Mouse (Mus musculus) T-cell, adult 66 days (primary cell): ENCODE data around the gene Dync1li2. TPM values are rescaled to one million over a fixed set of nuclear protein-coding genes. Genes with fewer than 3 reads are reported as not detected.

ENCODE experiments used
- total RNA-seq, 2 experiments: library from RNA; stranded (reverse); gene quantifications; 3 replicates in 1 of 2; 4 replicates in 1 of 2; pipeline ENCODE4 v1.2.4; 2023

Dync1li2 gene
- total RNA-seq, result 10 to 100 TPM; 78.1 to 79.6 TPM

GRCm38 (mm10) chr8:104442299-104443124 is at the start of gene Dync1li2:
TSS of gene Dync1li2 (minus strand) at chr8:104443047.

GRCm38 (mm10) chr8:104395703-104396357 is 47.0 kb downstream of the Dync1li2 start, which contains the start of gene Cmtm4:
TSS of gene Cmtm4 (minus strand) at chr8:104395807.

Other genes starting within 250 kb of the Dync1li2 start
- gene Tk2, start 194.5 kb downstream of the Dync1li2 start, total RNA-seq, result 10 to 100 TPM; 55.4 to 56.7 TPM
- 10 to 100 TPM; 52.9 to 58.0 TPM for gene Cklf, start 192.2 kb downstream of the Dync1li2 start, total RNA-seq
- not detected for gene Cmtm2a, start 149.9 kb downstream of the Dync1li2 start, total RNA-seq
- not detected for gene Gm45711, start 133.0 kb downstream of the Dync1li2 start, total RNA-seq
- not detected for gene Cmtm1, start 132.9 kb downstream of the Dync1li2 start, total RNA-seq
- not detected for gene Gm11020, start 121.5 kb downstream of the Dync1li2 start, total RNA-seq
- not detected for gene Cmtm2b, start 120.8 kb downstream of the Dync1li2 start, total RNA-seq
- gene Cmtm3, start 103.6 kb downstream of the Dync1li2 start, total RNA-seq, result 10 to 100 TPM; 11.5 to 13.9 TPM
- gene Cmtm4, start 47.2 kb downstream of the Dync1li2 start, total RNA-seq, result 1 to 10 TPM; 3.3 to 4.2 TPM
- under 1 TPM in 1 of 2 experiments, not detected in 1; 0.26 TPM for gene Terb1, start 66.9 kb upstream of the Dync1li2 start, total RNA-seq
- 10 to 100 TPM; 43.6 to 51.3 TPM for gene Nae1, start 91.6 kb upstream of the Dync1li2 start, total RNA-seq
- 1 to 10 TPM; 2.5 to 3.0 TPM for gene Car7, start 91.6 kb upstream of the Dync1li2 start, total RNA-seq
- gene Pdp2, start 148.4 kb upstream of the Dync1li2 start, total RNA-seq, result 10 to 100 TPM; 10.2 to 13.8 TPM
- gene Cdh16, start 181.3 kb upstream of the Dync1li2 start, total RNA-seq, result 1 to 10 TPM in 1 of 2 experiments, not detected in 1; 1.2 TPM
- gene Rrad, start 188.3 kb upstream of the Dync1li2 start, total RNA-seq, result 10 to 100 TPM; 25.7 to 27.6 TPM
- 10 to 100 TPM; 33.4 to 43.1 TPM for gene Ciao2b, start 198.9 kb upstream of the Dync1li2 start, total RNA-seq